Mouse (Mus musculus) forebrain, embryonic 14.5 days (tissue): Measurements from ENCODE around the gene Slc38a10. TPM values are rescaled to one million over a fixed set of nuclear protein-coding genes. Genes with fewer than 3 reads are reported as not detected.

Experiments used
- microRNA-seq: library from miRNA; unstranded; fragments of <30 nt; microRNA quantifications from one replicate; pipeline ENCODE4, GENCODE M21; 2016
- polyA plus RNA-seq: library from polyadenylated mRNA; unstranded; fragments of >200 nt; fragmentation: Nextera tagmentation; extraction: Ambion mirVana; gene quantifications from 2 replicates; pipeline ENCODE4 v1.2.1, GENCODE M21; 2014

Slc38a10 gene
- polyA plus RNA-seq, 1 experiment from 2014 or later = 53.6 TPM

Small RNA genes within 50 kb of the gene (microRNA-seq; reads per million reads assigned to microRNA genes)
- gene Gm25948 = not detected

Other genes with a start within 250 kb of the Slc38a10 start
- gene Chmp6, start 237.9 kb downstream of the Slc38a10 start, polyA plus RNA-seq = 90.0 and 92.7 TPM in 2 replicates
- 18.7 and 25.2 TPM in 2 replicates for gene Baiap2, start 208.6 kb downstream of the Slc38a10 start, polyA plus RNA-seq
- gene Aatk, start 104.2 kb downstream of the Slc38a10 start, polyA plus RNA-seq = 10.9 and 18.3 TPM in 2 replicates
- 21.7 and 27.2 TPM in 2 replicates for gene Cep131, start 64.5 kb downstream of the Slc38a10 start, polyA plus RNA-seq
- gene Tepsin, start 52.6 kb downstream of the Slc38a10 start, polyA plus RNA-seq = 12.4 and 14.6 TPM in 2 replicates
- gene Ndufaf8, start 52.4 kb downstream of the Slc38a10 start, polyA plus RNA-seq = 59.8 and 84.8 TPM in 2 replicates
- 12.6 and 14.5 TPM in 2 replicates for gene Bahcc1, start 81.6 kb upstream of the Slc38a10 start, polyA plus RNA-seq
- gene Actg1, start 197.2 kb upstream of the Slc38a10 start, polyA plus RNA-seq = 3,852 and 3,863 TPM in 2 replicates
- gene Fscn2, start 210.2 kb upstream of the Slc38a10 start, polyA plus RNA-seq = 0.75 and 1.4 TPM in 2 replicates
- 51.7 and 71.1 TPM in 2 replicates for gene Faap100, start 227.4 kb upstream of the Slc38a10 start, polyA plus RNA-seq